Mouse (Mus musculus): ENCODE data around the gene Mrnip. TPM values are rescaled to one million over a fixed set of nuclear protein-coding genes. Genes with fewer than 3 reads are reported as not detected.

Gene Mrnip
- total RNA-seq, 1 experiment from 2014 or later = 12.9 TPM

- DNase-seq = peak; percentile 74
Observed at GRCm38 (mm10) chr11:50225611-50226378, 51.6 kb downstream of the Mrnip start.

DNA sequence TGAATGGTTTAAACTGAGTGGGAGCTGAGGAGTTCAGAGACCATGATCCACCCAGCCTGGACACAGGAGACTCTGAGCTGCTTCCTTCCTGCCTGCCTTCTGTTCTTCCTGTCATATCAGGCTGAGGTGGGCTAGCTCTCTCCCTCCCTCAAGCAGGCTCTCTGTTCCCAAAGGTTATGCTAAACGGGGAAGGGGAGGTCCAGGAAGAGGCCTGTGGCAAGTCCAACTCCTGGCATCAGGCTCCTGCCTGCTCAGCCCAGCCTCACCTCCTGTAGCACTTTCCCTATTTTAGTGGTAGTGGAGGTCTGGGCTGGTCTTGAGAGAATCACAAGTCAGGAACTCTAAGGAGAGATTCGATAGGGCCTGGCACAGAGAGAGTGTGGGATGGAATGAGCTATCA lies 52.2 kb downstream of the Mrnip start:
- no peak for DNase-seq

DNA sequence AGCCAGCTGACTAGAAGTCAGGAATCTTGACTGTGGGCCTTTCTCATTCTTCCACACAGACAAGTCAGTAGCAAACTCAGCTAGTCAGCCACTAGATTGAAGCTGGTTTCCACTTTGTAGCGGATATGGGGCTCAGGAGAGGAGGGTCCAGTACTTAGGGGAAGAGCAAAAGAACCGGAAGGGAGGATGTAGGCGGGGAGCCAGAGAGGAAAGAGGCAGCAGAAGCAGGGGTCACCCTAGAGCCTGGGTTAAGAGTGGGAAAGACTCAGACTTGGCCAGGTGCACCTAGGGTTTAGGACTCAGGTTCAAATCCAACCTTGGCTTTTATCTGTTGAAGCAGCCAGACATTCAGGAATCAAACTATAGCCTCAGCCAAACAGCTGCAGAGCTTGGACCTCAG lies 53.0 kb downstream of the Mrnip start:
- no peak for DNase-seq

DNA sequence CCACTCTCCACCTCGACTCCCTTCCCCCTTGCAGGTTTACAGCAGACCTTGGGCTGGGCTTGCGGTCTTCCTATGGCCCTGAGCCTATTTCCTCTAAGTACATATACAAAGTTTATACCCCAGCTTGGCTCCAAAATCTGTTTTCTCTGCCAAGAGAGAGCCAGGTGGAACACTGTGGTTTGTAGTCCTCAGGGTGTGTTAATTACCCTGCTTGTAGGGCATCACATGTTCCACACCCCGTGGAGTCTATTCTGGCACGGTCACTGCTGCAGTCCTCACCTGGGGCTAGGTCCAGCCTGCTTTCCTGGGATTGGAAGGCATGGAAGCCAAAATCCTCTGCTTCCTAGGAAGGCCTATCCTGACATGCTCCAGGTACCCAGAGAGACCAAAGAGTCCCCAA lies 53.5 kb downstream of the Mrnip start:
- DNase-seq = no peak

DNA sequence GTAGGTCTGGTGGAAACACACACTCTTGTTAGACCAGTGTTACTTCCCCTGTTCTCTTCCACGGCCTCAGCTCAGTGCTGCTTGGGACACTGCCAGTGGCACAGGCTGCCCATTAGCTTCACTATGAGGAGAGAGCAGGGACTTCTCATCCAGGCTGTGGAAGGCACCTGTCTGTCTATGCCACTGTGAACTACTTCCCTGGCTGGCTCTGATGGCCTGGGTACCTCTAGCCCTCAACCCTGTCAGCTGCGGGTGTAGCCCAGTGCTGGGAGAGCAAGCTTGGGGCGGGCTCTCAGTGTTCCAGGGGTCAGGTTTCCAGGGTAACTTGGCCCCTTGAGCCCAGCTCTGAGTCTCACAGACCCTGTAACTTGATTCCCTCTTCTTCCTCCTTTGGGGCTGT lies 54.5 kb downstream of the Mrnip start:
- DNase-seq = peak; percentile 62

DNA sequence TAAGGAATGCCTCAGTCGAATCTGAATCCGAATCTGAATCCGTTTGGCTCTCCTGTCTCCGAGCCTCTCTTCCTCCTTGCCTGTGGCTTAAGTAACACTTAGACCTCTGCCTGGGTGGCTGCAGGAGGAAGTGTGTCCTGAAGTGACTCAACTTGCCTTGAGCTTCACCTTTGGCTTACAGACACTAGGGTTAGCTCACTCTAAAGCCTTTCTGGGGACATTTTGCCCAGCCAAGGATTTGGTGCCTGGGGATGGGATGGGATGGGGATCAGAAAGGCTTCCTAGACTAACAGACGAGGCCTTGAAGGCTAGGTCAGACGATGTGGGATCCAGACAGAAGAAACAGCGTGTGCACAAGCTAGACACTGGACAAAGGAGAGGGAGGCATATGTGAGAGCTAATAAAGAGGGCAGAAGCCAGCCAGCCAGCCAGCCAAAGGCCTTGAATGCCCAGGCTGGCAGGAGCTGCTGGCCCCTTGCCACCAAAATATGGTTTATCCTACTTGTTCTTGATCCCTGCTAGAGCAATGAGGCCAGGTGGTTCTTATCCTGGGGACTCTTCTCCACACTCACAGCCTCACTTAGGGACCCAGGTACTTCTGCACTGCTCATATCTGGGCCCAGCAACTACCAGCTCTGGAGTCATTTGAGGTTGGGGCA lies 55.1 kb downstream of the Mrnip start:
- DNase-seq = peak; percentile 85

DNA sequence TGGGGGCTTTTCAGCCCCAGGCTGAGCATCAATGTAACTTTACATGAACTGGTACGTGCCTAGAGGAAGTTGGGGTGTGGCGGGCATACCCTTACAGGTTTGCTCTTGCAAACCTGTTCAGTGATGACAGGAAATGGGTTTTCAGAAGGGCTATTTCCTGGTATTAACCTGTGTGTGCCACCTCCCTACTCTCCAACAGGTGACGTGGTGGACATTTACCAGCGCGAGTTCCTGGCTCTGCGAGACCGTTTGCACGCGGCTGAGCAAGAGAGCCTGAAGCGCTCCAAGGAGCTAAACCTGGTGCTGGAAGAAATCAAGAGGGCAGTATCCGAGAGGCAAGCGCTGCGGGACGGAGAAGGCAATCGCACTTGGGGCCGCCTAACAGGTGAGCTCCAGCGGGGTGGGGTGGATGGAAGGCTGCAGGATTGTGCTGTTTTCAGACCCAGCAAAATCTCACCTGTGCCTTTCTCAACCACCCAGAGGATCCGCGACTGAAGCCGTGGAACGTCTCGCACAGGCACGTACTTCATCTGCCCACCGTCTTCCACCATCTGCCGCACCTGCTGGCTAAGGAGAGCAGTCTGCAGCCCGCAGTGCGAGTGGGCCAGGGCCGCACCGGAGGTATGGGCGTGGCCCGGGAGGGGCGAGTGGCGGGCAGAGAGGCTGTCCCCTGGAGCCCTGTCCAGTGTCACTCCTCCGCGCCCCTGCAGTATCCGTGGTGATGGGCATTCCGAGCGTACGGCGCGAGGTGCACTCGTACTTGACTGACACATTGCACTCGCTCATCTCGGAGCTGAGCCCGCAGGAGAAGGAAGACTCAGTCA lies 56.4 kb downstream of the Mrnip start:
- no peak for DNase-seq

DNA sequence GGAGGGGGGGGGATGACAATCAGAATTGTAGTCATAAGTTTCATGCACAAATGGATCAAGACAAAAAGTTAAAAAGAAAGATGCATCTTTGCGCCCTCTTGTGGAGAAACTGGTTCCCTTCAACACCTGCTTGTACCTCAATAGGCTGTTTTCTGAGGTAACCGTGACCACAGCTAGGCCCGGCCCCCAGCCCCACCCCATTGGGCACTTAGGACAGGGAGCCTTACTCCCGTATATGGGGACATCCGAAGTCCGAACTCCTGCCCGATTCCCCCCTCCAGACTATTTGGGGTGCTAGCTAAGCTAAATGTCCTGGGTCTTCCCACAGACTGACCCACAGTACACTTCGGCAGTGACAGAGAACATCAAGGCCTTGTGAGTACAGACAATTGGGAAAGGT lies 57.2 kb downstream of the Mrnip start:
- peak; percentile 73 for DNase-seq

DNA sequence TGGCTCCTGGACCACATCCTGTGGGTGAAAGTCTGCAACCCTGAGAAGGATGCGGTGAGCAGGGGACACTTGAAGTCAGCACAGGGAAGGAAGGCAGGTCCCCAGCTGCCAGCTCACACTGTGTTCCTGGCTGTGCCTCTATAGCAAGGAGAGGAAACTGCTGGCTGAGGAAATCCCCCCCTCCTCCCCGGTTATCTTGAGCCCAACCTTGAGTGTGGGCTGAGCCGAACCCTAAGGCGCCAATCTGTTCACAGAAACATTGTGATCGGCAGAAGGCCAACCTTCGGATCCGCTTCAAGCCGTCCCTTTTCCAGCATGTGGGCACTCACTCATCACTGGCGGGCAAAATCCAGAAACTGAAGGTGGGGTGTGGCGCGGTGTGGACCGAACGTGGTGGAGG lies 58.8 kb downstream of the Mrnip start:
- no peak for DNase-seq

- DNase-seq = peak; percentile 49
Observed at GRCm38 (mm10) chr11:50233993-50234392, 59.7 kb downstream of the Mrnip start.

GRCm38 (mm10) chr11:50234606-50235005 lies 60.4 kb downstream of the Mrnip start:
- DNase-seq = no peak

DNA sequence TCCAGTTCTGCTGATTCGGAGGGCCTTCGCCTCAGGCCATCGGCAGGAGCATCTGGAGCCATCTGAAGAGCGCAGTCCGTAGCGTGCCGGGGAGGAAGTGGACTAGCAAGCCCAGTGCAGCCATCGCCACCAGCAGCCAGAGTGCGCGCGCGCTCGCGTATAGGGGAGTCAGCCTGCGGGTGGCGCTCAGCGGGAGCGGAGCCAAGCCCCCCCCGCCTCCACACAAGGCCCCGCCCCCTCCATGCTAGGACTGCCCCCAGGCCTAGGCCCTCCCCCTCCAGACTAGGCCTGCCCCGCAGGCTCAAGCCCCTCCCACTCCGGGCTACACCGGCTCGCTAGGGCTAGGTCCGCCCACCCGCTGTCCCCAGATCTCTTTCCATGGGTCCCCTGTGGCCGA lies 62.3 kb downstream of the Mrnip start:
- DNase-seq = peak; percentile 97

DNA sequence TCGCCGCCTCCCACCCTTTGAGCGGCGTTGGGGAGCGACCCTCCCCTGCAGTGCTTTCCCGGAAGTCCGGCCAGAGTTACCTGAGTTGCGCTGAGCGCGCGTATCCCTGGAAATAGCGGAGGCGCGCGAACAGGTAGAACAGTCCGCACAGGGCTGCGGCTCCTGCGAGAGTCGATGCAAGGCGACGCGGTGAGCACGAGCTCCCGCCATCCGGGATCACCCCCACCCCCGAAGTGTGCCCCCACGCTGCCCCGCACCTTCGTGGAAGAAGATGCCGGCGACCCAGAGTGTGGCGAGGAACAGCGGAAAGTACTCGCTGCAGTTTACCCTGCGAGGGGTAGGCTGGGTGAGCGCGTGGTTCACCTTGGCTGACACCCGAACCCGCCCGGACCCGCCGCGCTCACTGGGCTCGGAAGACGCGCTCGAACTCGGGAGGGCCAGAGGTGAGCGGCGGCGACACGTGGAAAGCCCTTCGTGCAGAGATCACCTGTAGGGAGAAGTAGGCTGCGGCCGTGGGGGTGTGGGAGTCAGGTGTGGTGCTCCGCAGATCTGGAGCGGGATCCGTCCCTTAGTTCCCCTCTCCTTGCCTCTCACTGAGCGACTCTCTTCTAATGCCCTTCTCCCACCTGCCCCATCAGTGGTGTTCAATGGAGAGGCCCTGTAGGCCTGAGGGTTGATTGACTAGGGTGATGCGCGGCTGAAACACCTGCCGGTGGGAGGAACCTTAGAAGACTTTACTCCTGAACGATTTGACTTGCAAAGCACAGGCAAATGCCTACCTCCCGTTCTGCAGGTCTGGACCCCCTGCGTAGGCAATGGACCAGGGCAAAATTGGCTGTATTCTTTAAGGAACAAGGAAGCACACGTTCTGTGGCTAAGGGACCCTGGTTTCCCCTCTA lies 62.9 kb downstream of the Mrnip start:
- peak; percentile 51 for DNase-seq

- DNase-seq = peak; percentile 57
Observed at GRCm38 (mm10) chr11:50238324-50238723, 64.1 kb downstream of the Mrnip start, which contains the start of gene Ltc4s. TSS of gene Ltc4s (minus strand) at chr11:50238616.

- no peak for DNase-seq
Observed at GRCm38 (mm10) chr11:50238821-50239791, 64.9 kb downstream of the Mrnip start.

GRCm38 (mm10) chr11:50240235-50240911 lies 66.1 kb downstream of the Mrnip start:
- DNase-seq = no peak

DNA sequence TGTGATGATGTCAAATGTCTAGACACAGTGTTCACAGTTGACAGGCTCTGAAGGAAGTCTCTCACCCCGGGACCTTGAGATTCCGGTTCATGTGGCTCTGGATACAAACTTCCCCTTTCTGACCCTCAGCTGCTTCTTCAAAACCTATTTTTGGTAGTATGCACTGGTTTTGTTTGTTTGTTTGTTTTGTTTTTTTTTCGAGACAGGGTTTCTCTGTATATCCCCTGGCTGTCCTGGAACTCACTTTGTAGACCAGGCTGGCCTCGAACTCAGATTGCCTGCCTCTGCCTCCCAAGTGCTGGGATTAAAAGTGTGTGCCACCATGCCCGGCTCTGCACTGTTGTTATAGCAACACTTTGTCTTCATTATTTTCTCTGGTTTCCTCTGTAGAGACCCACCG lies 69.7 kb downstream of the Mrnip start:
- no peak for DNase-seq

GRCm38 (mm10) chr11:50245269-50245668 lies 71.0 kb downstream of the Mrnip start:
- DNase-seq = no peak

DNA sequence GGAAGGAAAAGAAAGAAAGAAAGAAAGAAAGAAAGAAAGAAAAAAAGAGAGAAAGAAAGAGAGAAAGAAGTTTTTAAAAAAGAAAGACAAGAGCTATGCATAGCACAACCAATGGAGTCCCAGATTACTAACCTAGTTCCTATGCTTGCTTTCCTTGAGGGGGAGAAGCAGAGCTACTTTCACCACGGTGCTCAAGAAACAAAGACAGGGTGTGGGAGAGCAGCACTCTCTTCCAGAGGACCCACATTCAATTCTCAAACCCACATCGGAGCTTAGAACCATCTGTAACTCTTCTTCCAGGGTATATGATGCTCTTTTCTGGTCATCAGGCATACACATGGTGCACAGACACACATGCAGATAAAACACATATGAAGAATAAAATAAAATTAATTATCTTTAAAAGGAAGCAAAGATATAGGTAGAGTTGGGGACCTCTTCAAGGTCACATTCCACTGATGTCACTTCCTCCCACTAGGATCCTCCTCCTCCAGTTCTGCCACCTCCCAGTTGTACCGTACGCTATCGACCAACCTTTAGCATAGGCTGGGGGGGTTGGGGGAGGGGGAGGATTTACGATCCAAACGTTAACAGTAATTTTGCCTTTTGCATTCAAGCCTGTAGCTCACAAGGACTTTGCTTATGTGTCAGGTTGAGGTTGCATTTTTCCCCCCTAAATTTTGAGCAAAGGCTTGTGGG lies 74.4 kb downstream of the Mrnip start:
- no peak for DNase-seq

Measured in adrenal gland, postnatal 14 days (tissue).